Mouse (Mus musculus) cerebellum, postnatal 14 days (tissue): ENCODE measurements around the gene Nol12.
A peak's percentile ranks its signal among the peaks of the same experiment; 100 is the strongest.

ENCODE experiments used
- DNase-seq, 2 experiments: peaks; one replicate each; pipeline ENCODE4 v3.0.0; 2021; ENCODE audit warnings: mixed read lengths in 2 of 2

Nol12 gene

DNA sequence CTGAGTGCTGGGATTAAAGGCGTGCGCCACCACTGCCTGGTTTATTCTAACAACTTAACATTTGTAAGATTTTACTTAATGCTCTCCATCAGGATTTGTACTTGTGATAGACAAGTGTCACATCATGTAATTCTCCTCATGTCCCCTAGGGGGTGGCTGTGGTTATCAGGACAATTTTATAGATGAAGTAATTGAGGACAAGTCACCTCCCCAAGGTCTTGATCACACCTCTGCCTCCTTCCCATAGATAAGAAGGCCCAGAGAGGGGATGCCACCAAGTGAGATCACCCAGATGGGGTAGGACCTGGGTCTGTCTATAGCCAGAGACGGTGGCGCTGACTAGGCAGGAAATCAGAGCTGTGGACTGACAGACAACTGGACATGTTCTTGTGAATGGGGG lies 21.6 kb downstream of the Nol12 start:
- peak in 1 of 2 experiments; percentile 36 for DNase-seq

DNA sequence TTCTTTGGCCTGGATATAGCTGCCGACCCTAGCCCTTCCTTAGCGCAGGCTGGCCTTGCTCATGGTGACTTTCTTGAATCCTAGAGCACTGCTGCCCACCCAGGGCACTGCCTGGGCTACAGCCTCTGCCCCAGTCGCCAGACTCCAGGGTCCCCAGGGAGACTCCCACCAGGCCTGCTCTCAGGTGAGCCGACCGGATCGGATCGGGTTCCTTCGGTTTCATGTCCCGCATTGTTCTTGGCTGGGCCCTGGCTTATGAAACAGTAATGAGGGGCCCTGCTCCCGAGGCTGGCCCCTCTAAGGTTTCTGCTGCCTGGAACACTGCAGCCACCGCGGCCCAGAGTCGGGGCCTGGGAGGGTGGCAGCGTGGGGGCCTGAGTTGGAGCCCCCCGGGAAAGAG lies 22.3 kb downstream of the Nol12 start:
- no peak for DNase-seq

DNA sequence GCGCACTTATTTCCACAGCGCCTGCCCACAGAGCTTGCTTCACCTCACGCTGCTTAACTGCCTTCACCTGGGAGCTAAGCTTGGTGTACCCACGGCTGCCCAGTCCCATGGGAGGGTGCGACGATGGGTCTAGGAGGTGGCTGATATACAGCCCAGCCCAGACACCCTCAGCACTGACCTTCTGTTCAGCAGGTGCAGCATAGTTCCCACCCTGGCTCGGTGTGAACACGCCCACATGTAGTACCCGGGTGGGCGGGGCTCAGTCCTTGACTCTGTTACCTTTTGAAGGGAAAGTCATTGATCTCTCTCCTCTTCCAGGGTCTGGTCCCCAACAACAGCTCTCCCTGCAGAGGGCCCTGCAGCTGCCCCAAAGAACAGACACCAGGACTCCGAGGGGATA lies 24.8 kb downstream of the Nol12 start:
- no peak for DNase-seq

- no peak for DNase-seq
Measured at GRCm38 (mm10) chr15:78960088-78960487, 25.4 kb downstream of the Nol12 start.

GRCm38 (mm10) chr15:78962885-78963284 lies 28.2 kb downstream of the Nol12 start:
- peak; percentile 87 to 93 for DNase-seq

GRCm38 (mm10) chr15:78971626-78972025 lies 36.9 kb downstream of the Nol12 start:
- no peak for DNase-seq

DNA sequence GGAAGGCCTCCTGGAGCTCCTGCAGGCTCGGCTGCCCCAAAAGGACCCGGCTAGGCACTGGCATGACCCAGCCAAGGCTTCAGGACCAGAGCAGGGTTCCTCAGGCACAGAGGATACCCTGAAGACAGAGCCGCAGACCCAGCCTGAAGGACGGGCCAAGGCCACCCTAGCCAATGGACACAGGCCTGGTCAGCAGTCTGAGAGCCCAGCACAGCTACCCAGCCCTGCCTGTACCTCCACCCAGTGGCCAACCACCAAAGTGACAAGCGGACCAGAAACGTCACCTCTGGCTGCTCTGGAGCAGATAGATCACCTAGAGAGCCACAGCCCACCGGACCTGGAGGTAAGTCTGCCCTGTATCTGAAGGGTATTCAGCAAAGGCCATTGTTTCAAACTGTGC lies 39.2 kb downstream of the Nol12 start:
- DNase-seq: peak in 1 of 2 experiments; percentile 46

DNA sequence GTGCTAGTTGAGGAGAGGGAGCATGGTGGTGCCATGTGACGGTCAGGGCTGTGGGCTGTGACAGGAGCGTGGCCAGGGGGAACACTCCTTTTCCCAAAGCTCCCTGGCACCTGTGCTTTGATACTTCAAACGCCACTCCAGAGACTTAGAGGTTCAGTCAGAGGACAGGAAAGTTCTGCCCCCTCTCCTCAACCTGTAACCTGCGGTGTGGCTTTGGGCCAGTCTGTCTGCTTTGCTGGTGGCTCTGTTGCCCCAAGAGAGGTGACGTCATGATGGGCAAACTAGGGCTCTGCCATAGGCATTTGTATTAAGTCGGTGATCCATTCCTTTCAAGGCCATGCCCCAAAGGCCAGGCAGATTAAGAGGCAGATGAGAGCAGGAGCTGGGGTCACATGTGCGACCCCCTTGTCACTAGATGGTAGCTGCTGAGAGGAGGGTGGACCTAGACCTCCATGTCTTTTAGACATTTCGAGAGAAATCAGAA lies 43.0 kb downstream of the Nol12 start:
- no peak for DNase-seq

GRCm38 (mm10) chr15:78978875-78979274 lies 44.1 kb downstream of the Nol12 start:
- no peak for DNase-seq

DNA sequence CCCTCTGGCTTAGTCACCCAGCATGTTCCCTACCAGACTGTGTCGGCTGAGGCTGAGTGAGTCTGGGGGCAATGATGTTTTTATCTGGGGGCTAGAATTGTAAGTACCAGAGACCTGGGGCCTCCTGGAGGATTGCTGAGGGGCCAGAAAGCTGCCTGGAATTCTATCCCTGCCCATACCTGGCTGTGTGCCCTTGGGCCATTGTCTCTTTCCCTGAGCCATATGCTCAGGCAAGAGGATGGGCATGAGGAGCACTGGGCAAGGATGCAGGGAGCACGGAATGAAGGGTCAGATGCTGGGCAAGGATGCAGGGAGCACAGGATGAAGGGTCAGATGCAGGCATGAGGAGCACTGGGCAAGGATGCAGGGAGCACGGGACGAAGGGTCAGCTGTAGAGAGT lies 45.4 kb downstream of the Nol12 start:
- DNase-seq: peak; percentile 47 to 63

- DNase-seq: peak; percentile 80 to 84
Measured at GRCm38 (mm10) chr15:78982658-78983435, 48.1 kb downstream of the Nol12 start.

- DNase-seq: peak; percentile 37 to 39
Measured at GRCm38 (mm10) chr15:78983436-78984285, 48.9 kb downstream of the Nol12 start.

DNA sequence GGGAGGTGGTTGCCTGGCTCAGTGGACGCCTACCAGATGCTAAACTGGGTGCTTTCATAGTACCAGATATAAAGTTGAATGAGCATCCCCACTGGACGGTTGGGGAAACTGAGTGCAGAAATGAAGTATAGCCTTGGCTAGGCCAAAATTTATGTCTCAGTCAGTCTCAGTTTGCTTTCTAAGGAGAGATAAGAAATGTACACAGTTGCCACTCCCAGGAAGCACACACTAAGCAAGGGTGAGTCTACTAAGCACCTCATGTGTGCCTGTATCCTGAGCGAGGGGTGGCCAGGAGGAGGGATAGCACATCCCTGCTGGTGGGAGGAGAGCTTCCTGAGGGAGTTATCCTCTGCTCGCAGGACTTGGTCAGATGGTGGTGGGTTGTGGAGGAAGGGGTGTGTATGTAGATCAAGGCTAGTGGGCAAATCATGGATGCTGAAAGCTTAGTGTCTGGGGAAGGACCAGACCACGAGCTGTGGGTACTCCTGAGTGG lies 49.6 kb downstream of the Nol12 start:
- DNase-seq: no peak

DNA sequence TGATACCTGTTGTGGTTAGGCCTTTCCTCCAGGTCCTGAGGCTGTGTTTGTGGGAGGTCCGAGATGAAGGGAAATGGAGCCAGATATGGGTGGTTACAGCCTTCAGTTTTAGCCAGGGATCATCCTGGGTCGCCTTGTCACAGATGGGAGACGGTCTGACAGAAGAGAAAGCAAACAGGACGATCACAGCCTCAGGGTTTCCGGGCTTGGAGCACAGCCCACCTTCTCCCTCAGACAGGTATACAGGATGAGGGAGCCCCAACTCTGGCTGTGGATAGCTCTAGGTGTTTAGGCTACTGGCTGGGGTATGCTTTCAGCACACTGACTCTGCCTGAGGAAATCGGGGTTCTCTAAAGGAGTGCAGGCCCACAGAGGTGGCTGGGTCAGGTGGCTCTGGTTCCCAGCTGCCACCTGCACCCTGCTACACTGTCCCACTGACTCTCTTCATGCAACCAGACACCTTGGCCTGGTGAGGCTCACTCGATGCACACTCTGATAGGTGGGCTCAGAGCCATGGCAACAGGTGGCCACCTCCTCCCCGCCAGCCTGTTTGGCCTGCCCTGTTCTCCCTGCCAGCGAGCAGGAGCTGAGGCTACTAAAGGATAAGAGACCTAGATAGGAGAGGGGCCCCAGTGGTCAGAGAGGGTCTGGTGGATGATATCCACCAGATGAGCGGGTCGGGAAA lies 51.9 kb downstream of the Nol12 start:
- peak; percentile 79 to 82 for DNase-seq

GRCm38 (mm10) chr15:78988499-78988971 lies 53.8 kb downstream of the Nol12 start:
- peak; percentile 98 to 100 for DNase-seq

GRCm38 (mm10) chr15:78989152-78990092 lies 54.7 kb downstream of the Nol12 start:
- peak in 1 of 2 experiments; percentile 36 for DNase-seq

GRCm38 (mm10) chr15:78990093-78990463 lies 55.3 kb downstream of the Nol12 start:
- DNase-seq: no peak

DNA sequence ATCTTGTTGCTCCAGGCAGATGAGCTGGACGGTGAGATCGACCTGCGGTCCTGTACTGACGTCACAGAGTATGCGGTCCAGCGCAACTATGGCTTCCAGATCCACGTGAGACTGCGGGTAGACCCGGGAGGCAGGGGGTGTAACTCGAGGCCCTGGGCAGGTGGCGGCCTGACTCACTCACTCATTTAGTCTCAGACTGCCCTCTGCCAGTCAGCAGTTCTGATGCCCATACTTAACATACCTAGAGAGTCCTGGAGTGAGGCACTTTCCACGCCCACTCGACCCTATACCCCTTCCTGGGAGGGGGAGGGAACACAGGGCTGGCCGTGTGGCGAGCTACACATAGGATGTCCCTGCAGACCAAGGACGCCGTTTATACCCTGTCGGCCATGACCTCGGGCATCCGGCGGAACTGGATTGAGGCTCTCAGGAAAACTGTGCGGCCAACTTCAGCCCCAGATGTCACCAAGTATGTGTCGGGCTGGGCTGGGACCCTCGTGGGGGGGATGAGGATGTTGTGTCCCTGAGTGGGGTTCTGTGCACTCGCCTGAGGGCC lies 56.3 kb downstream of the Nol12 start:
- no peak for DNase-seq

GRCm38 (mm10) chr15:78992235-78992634 lies 57.5 kb downstream of the Nol12 start:
- DNase-seq: peak in 1 of 2 experiments; percentile 50

GRCm38 (mm10) chr15:78992925-78993324 lies 58.2 kb downstream of the Nol12 start:
- no peak for DNase-seq
